Mouse (Mus musculus): Measurements from ENCODE around the gene Cenph. TPM values are rescaled to one million over a fixed set of nuclear protein-coding genes. Genes with fewer than 3 reads are reported as not detected.
"Not testable (repeated sequence)": the region's sequence is repeated elsewhere in the genome, so short reads cannot be mapped to it uniquely, and the experiment has no call there.

Gene Cenph
- 4.0 and 4.3 TPM in 2 replicates for polyA plus RNA-seq (2012)

DNA sequence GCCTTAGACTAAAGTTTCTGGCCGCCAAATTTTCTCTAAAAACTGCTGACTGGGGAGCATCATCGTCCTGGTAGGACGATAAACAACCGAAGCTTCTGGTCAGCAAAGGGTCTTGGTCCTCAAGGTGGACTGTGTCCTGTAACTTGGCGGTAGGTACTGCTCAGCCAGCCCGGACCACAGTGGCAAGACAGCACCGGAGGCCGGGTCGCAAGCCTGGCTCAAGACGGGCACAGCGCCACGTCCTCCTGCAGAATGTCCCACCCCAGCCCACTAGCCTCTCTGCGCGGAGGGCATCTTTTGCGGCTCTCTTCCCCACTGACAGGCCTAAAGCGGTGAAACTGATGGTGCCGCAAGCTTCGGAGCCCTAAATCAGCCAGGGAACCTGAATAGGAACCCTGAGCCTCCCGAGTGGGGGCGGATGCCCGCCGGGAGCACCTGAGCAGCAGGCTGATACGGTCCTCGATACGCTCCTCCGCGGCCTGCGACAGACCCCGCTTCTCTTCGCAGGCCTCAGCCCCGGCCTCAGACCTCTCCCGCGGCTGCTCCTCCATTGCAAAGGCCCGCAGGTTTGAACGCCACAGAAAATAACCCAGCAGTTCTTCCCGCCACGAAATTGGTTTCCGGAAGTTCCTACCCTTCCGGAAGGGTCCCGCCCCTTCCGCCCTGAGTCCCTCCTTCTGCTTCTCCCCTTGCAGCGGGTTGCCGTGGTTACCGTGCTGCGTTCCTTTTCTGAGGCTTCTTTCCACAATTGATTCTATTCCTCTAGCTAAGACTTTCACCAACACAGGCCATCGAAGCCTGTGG is at the start of gene Cenph:
Gene Cenph (minus strand): TSS at position 648 of the 804 bp plus-strand sequence.
- Histone ChIP-seq H3K4me1 (ENCODE audit: control insufficient read depth) (peaks cover 82% of the 10 kb centered on the region), H3K27me3 (ENCODE audit: control insufficient read depth) (no peaks in the 10 kb centered on the region), H3K9me3 (ENCODE audit: control insufficient read depth, low read length) (no peaks in the 10 kb centered on the region), H3K36me3 (ENCODE audit: control insufficient read depth) (peaks cover 82% of the 10 kb centered on the region), H3K4me3 (replicated peaks) (peak within 1 kb of the TSS; percentile 95)
- TF ChIP-seq TAL1 (IDR thresholded peaks at IDR 0.05; ENCODE audit: low read length) (no peak), GATA1 (IDR thresholded peaks at IDR 0.05; ENCODE audit: low read length) (no peak)

DNA sequence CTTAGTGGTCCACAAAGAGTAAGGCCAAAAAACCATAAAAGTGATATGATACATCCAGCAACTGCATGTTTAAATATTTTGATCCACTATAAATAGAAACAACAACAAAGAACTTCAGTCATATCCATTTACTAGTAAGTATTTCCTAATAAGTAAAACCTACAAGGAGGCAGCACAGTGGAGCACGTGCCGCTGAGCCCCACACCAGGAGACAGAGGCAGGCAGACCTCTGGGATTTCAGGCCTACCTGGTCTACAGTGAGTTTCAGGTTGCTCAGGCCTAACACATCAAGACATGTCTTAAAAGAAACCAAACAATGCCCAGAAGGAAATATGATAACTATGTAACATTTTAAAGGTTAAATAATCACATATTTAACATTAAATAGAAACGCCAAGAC is 49.2 kb upstream of the Cenph start:
- H3K36me3 ChIP-seq (ENCODE audit: control insufficient read depth) = peaks cover 87% of the 10 kb centered on the region
- no peak for TF ChIP-seq GATA1 (IDR thresholded peaks at IDR 0.05; ENCODE audit: low read length)
- TF ChIP-seq TAL1 (IDR thresholded peaks at IDR 0.05; ENCODE audit: low read length) = no peak

DNA sequence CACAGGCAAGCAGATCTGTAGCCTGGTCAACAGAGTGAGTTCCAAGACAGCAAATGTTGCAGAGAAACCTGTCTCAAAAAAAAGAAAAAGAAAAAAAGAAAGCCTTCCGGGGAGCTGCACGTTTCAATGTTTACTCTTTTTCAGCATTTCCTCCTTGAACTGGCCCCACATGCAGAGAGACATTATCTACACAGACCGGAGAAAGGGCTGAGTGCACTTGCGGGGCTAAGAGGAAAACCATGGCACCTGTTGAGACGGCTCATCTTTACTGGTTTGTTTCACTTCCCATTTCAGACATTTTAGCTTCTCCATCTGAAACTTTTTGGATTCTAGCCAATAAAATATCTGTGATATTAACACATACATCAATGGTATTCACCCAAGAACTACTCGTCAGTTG is 48.6 kb upstream of the Cenph start:
- Histone ChIP-seq H3K4me3 (replicated peaks) (no peak overlapping the region), H3K36me3 (ENCODE audit: control insufficient read depth) (peaks cover 90% of the 10 kb centered on the region)
- TF ChIP-seq TAL1 (IDR thresholded peaks at IDR 0.05; ENCODE audit: low read length) = no peak
- TF ChIP-seq GATA1 (IDR thresholded peaks at IDR 0.05; ENCODE audit: low read length) = no peak

More for the DNA sequence above, 49.2 kb upstream of the Cenph start:
- H3K4me1 ChIP-seq (ENCODE audit: control insufficient read depth) = peaks cover 6% of the 10 kb centered on the region
- H3K9me3 ChIP-seq (ENCODE audit: control insufficient read depth, low read length) = no peaks in the 10 kb centered on the region
- no peak overlapping the region for H3K4me3 ChIP-seq (replicated peaks)
- no peaks in the 10 kb centered on the region for H3K27me3 ChIP-seq (ENCODE audit: control insufficient read depth)

DNA sequence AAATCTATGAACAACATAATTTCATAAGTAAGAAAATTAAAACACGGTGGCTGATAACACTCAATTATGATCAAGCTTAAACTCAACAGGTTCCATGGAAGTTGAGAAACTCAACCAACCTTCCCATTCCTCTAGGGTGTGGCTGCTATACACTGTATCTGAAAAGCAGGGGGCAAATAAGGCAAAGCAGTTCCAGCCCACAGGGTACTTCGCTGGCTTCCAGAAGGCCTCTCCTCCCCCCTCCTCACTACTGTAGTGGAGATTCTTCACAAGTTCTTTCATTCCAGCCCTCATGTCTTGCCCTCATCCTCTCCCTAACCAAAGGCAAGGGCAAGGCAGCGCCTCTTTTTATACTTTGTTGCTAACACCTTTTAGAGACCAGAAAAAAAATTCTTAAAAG is 48.2 kb upstream of the Cenph start:
- Histone ChIP-seq H3K4me1 (ENCODE audit: control insufficient read depth) (no peaks in the 10 kb centered on the region), H3K36me3 (ENCODE audit: control insufficient read depth) (peaks cover 92% of the 10 kb centered on the region), H3K4me3 (replicated peaks) (no peak overlapping the region), H3K27me3 (ENCODE audit: control insufficient read depth) (no peaks in the 10 kb centered on the region), H3K9me3 (ENCODE audit: control insufficient read depth, low read length) (no peaks in the 10 kb centered on the region)
- TF ChIP-seq TAL1 (IDR thresholded peaks at IDR 0.05; ENCODE audit: low read length) (no peak), GATA1 (IDR thresholded peaks at IDR 0.05; ENCODE audit: low read length) (no peak)

More for the DNA sequence above, 48.6 kb upstream of the Cenph start:
- no peaks in the 10 kb centered on the region for H3K27me3 ChIP-seq (ENCODE audit: control insufficient read depth)
- no peaks in the 10 kb centered on the region for H3K9me3 ChIP-seq (ENCODE audit: control insufficient read depth, low read length)
- peaks cover 3% of the 10 kb centered on the region for H3K4me1 ChIP-seq (ENCODE audit: control insufficient read depth)

DNA sequence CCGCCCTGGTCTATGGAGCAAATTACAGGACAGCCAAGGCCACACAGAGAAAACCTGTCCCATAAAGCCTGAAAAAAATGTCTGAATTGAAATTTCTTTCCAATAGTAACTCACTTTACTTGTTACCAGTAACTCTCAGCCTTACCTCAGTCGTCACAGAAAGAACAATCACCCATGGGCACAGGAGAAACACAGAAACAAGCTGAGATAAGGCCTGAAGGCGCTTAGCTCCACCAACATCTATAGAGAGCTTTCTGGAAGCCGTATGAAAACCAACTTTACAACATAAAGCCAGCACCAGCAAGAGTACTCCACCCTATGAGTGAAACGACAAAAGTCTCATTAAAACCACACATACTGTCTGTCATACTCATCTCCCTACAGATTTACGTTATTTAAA is 38.8 kb upstream of the Cenph start:
- Histone ChIP-seq H3K36me3 (ENCODE audit: control insufficient read depth) (peaks cover 88% of the 10 kb centered on the region), H3K9me3 (ENCODE audit: control insufficient read depth, low read length) (no peaks in the 10 kb centered on the region), H3K4me3 (replicated peaks) (no peak overlapping the region), H3K4me1 (ENCODE audit: control insufficient read depth) (peaks cover 2% of the 10 kb centered on the region; the same call in 1 of the 2 replicates), H3K27me3 (ENCODE audit: control insufficient read depth) (no peaks in the 10 kb centered on the region)
- TF ChIP-seq GATA1 (IDR thresholded peaks at IDR 0.05; ENCODE audit: low read length) (no peak), TAL1 (IDR thresholded peaks at IDR 0.05; ENCODE audit: low read length) (no peak)

DNA sequence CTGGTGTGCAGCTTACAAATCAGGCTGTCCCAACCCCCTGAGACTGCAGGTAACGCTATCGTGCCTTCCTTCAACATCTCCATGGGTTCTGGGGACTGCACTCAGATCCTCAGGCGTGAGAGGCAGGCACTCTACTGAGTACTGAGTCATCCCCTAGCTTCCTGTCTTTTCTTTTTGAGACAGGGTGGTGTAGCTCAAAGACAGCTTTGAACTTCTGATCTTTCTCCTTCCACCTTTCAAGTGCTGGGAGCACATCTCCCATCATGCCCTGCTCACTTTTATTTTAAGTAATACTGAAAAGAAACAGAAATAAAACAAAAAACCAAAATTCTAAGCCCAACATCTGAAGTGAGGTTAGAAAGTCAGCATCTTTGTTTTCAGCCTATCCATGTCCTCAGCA is 30.1 kb upstream of the Cenph start:
- no peaks in the 10 kb centered on the region for H3K27me3 ChIP-seq (ENCODE audit: control insufficient read depth)
- peaks cover 3% of the 10 kb centered on the region for H3K9me3 ChIP-seq (ENCODE audit: control insufficient read depth, low read length)
- H3K4me1 ChIP-seq (ENCODE audit: control insufficient read depth) = no peaks in the 10 kb centered on the region
- no peak for TF ChIP-seq GATA1 (IDR thresholded peaks at IDR 0.05; ENCODE audit: low read length)
- no peak for TF ChIP-seq TAL1 (IDR thresholded peaks at IDR 0.05; ENCODE audit: low read length)
- peaks cover 87% of the 10 kb centered on the region for H3K36me3 ChIP-seq (ENCODE audit: control insufficient read depth)
- H3K4me3 ChIP-seq (replicated peaks) = no peak overlapping the region

DNA sequence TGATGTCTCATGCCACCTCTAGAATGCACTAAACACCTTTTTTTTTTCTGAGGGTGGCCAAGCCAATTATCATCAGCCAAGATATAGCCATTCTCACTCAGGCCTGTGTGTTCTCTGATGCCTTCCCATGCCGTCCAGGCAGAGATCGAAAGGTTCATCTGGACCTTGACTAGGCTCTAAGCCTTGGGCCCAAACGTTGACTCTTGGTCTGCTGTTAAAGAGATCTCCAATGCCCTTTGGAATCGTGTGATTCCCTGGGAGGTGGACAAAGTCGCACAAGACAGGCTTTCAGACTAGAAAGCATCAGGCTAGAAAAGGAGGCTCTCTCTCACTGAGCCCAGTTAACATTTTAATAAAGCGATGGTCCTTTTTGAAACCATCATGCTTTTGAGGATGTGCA is 21.5 kb upstream of the Cenph start:
- Histone ChIP-seq H3K4me1 (ENCODE audit: control insufficient read depth) (peaks cover 2% of the 10 kb centered on the region; the same call in 1 of the 2 replicates), H3K27me3 (ENCODE audit: control insufficient read depth) (no peaks in the 10 kb centered on the region), H3K9me3 (ENCODE audit: control insufficient read depth, low read length) (no peaks in the 10 kb centered on the region), H3K4me3 (replicated peaks) (no peak overlapping the region), H3K36me3 (ENCODE audit: control insufficient read depth) (peaks cover 21% of the 10 kb centered on the region)
- TF ChIP-seq GATA1 (IDR thresholded peaks at IDR 0.05; ENCODE audit: low read length) (no peak), TAL1 (IDR thresholded peaks at IDR 0.05; ENCODE audit: low read length) (no peak)

DNA sequence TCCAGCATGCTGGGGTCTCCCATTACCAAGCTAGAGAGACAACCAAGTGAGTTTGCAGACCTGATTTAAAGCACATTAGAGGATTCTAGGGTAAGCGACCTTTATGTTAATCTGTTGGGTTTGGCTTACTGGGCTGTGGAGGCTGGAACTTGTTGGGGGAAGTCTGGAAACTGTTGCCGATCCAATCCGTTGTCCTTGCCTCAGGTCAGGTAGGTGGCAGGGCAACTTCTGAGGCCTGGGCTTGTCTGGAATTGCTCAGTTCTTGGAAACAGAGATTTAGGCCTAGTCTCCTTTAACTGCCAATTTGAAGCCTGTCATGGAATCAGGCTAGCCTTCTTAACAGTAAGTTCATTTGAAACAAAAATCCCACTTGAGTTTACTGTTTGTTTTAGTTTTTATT is 13.4 kb upstream of the Cenph start:
- Histone ChIP-seq H3K4me1 (ENCODE audit: control insufficient read depth) (peaks cover 35% of the 10 kb centered on the region), H3K4me3 (replicated peaks) (no peak overlapping the region), H3K36me3 (ENCODE audit: control insufficient read depth) (peaks cover 19% of the 10 kb centered on the region), H3K27me3 (ENCODE audit: control insufficient read depth) (no peaks in the 10 kb centered on the region), H3K9me3 (ENCODE audit: control insufficient read depth, low read length) (no peaks in the 10 kb centered on the region)
- TF ChIP-seq TAL1 (IDR thresholded peaks at IDR 0.05; ENCODE audit: low read length) = no peak
- TF ChIP-seq GATA1 (IDR thresholded peaks at IDR 0.05; ENCODE audit: low read length) = no peak

DNA sequence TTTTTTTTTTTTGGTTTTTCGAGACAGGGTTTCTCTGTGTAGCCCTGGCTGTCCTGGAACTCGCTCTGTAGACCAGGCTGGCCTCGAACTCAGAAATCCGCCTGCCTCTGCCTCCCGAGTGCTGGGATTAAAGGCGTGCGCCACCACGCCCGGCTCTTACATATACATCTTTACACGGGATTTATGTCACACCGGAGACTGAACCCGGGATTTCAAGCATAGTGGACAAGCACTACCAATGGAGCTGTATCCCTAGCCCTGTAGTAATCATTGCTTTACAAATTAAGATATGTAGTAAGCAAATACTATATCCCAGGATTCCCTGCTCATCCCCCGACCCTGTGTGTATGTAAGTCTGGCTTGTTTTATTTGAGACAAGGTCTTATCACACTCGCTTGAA is 12.4 kb upstream of the Cenph start:
- peaks cover 29% of the 10 kb centered on the region for H3K36me3 ChIP-seq (ENCODE audit: control insufficient read depth)
- not testable (repeated sequence) for H3K9me3 ChIP-seq (ENCODE audit: control insufficient read depth, low read length); H3K27me3 ChIP-seq (ENCODE audit: control insufficient read depth); H3K4me3 ChIP-seq (replicated peaks)
- H3K4me1 ChIP-seq (ENCODE audit: control insufficient read depth) = peaks cover 43% of the 10 kb centered on the region
